Mouse (Mus musculus): ENCODE results near the gene Glipr2. TPM values are rescaled to one million over a fixed set of nuclear protein-coding genes. Genes with fewer than 3 reads are reported as not detected.
A peak's percentile ranks its signal among the peaks of the same experiment; 100 is the strongest.

Glipr2 gene
- polyA plus RNA-seq, 1 experiment from 2014 or later = 37.9 TPM

DNA sequence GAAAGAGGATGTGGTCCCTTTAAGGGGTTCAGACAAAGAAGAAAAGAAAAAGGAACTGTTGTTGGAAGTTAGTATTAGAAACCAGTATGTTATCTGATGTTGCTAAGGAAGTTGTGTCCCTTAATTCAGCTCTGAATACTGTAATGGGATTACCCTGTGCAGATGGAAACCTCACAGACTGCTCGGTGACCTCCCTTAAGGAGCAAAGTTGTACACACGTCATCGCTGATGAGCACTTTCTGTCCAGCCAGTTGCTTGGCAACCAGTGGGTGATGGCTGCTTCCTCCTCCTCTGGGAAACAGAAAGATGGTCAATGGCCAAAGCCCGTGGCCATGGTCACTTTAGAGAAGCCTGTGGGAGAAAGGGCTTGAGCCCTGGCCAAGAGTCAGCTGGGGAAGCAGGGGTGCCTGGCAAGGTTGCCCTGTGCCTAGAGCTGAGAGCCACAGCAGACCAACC lies 16.4 kb downstream of the Glipr2 start:
- DNase-seq (ENCODE audit: low spot score) (peak; percentile 71), ATAC-seq (peak; percentile 46)
- peaks cover 5% of the 10 kb centered on the region; the same call in 1 of the 2 replicates for H3K4me1 ChIP-seq (ENCODE audit: insufficient read depth, low read depth, low read length)
- H3K36me3 ChIP-seq (ENCODE audit: insufficient read depth, low read length) = no peaks in the 10 kb centered on the region
- no peak overlapping the region for H3K4me2 ChIP-seq (replicated peaks; ENCODE audit: low read depth, low read length)
- H3K4me3 ChIP-seq (ENCODE audit: low read depth, low read length) = no peak overlapping the region
- H3K9me3 ChIP-seq (ENCODE audit: low read length) = no peaks in the 10 kb centered on the region
- 35% methylated on average over 4 of the region's 4 CpGs for WGBS
- TF ChIP-seq EP300 (IDR thresholded peaks at IDR 0.05) = no peak
- TF ChIP-seq CTCF (IDR thresholded peaks at IDR 0.05) = no peak
- H3K27me3 ChIP-seq (replicated peaks; ENCODE audit: insufficient read depth, low read length) = no peaks in the 10 kb centered on the region
- no peak overlapping the region for H3K9ac ChIP-seq (replicated peaks; ENCODE audit: low read depth)
- H3K27ac ChIP-seq (ENCODE audit: low read length) = no peak overlapping the region

DNA sequence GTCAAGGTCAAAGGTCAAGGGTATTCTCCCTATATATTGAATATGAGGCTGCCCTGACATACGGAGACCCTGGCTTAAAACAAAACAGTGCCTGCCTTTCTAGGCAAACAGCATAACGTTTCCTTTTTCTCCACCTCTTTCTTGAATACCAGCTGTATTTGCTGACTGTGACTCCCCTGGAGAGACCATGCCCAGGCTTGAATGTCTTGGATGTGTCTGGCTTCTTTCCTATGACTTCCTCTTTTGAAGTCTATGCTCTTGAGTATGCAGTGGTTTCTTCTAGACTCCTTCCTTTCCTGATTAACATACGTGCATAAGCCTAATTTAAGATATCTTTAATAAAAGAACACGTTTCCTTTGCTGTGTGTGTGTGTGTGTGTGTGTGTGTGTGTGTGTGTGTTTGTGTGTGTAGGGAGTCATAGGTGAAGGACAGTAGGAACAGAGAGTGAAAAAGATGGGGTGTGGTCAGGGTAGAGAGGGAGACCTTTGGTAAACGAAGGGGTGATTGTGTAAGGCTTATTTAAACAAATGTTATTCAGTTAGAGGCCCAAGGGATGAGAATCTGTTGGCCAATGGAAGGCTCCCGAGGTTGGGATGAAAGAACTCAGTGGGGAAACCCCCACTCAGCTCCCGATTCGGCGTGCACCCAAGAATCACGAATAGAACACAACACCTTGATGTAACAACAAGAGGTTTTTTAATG lies 17.9 kb downstream of the Glipr2 start:
- Histone ChIP-seq H3K4me3 (ENCODE audit: low read depth, low read length) (no peak overlapping the region), H3K36me3 (ENCODE audit: insufficient read depth, low read length) (no peaks in the 10 kb centered on the region), H3K27ac (ENCODE audit: low read length) (no peak overlapping the region), H3K9me3 (ENCODE audit: low read length) (no peaks in the 10 kb centered on the region), H3K4me2 (replicated peaks; ENCODE audit: low read depth, low read length) (no peak overlapping the region), H3K9ac (replicated peaks; ENCODE audit: low read depth) (no peak overlapping the region), H3K27me3 (replicated peaks; ENCODE audit: insufficient read depth, low read length) (no peaks in the 10 kb centered on the region), H3K4me1 (ENCODE audit: insufficient read depth, low read depth, low read length) (peaks cover 5% of the 10 kb centered on the region; the same call in 1 of the 2 replicates)
- TF ChIP-seq CTCF (IDR thresholded peaks at IDR 0.05) (no peak), EP300 (IDR thresholded peaks at IDR 0.05) (no peak)
- DNase-seq (ENCODE audit: low spot score) (no peak), ATAC-seq (no peak)
- WGBS = 65% methylated on average over 10 of the region's 10 CpGs

DNA sequence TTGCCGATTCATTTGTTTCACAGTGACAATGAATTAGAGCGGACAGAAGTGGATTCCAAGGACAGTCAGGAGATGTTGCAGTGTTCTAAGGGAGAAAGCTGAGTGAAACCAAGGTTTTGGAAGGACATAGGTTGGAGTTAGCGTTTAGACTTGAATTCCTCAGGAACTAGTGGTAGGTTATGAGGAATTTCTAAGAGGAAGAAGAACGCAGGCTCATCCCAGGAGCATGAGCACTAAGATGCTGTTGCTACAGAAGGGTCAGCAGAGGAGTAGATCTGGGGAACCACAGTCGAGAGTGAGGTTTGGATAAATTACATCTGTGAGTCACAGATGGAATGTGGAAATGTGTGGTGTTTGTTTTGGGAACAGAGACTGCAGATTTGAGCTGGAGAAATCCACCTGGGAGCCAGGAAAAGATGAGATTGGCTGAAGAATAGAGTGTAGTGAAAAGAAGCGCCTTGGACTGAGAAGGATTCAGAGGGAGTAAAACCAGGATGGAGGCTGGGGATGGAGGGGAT lies 19.1 kb downstream of the Glipr2 start:
- Histone ChIP-seq H3K4me2 (replicated peaks; ENCODE audit: low read depth, low read length) (no peak overlapping the region), H3K27me3 (replicated peaks; ENCODE audit: insufficient read depth, low read length) (no peaks in the 10 kb centered on the region), H3K4me1 (ENCODE audit: insufficient read depth, low read depth, low read length) (peaks cover 5% of the 10 kb centered on the region; the same call in 1 of the 2 replicates), H3K9ac (replicated peaks; ENCODE audit: low read depth) (no peak overlapping the region), H3K27ac (ENCODE audit: low read length) (no peak overlapping the region), H3K4me3 (ENCODE audit: low read depth, low read length) (no peak overlapping the region), H3K36me3 (ENCODE audit: insufficient read depth, low read length) (no peaks in the 10 kb centered on the region), H3K9me3 (ENCODE audit: low read length) (no peaks in the 10 kb centered on the region)
- TF ChIP-seq EP300 (IDR thresholded peaks at IDR 0.05) = no peak
- TF ChIP-seq CTCF (IDR thresholded peaks at IDR 0.05) = no peak
- no peak for ATAC-seq
- WGBS = 74% methylated on average over 6 of the region's 6 CpGs
- DNase-seq (ENCODE audit: low spot score) = no peak

DNA sequence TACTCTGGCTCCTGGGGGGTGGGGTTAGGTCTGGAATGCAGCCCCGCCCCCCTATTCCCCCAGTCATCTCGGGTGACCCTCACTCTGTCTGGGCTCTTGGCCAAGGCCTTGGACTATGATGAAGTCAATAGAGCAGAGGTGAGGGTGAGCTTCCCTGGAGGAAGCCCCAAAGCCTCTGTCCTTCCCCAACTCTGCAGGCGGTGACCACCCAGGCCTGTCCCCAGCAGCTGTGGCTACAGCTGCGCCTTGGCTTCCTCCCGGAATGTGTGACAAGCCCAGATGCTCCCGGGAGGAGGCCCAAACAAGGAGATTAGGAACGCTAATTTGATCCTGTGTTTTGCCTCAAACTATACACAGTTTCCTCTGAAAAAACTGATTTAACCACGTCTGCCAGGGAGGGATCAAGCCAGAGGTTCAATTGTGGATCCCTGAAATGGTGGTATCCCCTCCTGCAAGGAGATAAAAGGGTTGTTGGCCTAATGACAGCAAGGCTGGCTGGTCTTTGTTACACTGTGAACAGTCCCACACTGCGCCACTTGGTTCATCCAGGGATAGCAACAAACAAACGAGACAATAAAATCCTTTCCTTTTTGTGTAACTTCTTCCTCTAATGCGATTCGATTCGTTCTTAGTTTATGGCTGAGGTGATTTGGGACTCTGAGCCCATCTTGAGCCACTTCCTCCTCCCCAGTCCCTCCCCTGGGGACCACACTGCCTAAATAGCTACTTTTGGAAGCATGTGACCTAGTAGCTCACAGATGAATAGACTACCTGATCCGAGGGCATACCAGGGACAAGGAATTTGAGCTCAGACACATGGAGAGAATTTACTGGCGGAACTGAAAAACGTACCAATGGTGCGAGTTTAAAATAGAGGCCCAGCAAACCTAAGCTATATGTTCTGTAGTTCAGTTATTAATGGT lies 21.6 kb downstream of the Glipr2 start:
- Histone ChIP-seq H3K4me1 (ENCODE audit: insufficient read depth, low read depth, low read length) (no peaks in the 10 kb centered on the region), H3K4me2 (replicated peaks; ENCODE audit: low read depth, low read length) (no peak overlapping the region), H3K27me3 (replicated peaks; ENCODE audit: insufficient read depth, low read length) (no peaks in the 10 kb centered on the region), H3K36me3 (ENCODE audit: insufficient read depth, low read length) (no peaks in the 10 kb centered on the region), H3K27ac (ENCODE audit: low read length) (peak overlapping the region; percentile 29; the same call in 1 of the 2 replicates), H3K4me3 (ENCODE audit: low read depth, low read length) (no peak overlapping the region), H3K9me3 (ENCODE audit: low read length) (no peaks in the 10 kb centered on the region), H3K9ac (replicated peaks; ENCODE audit: low read depth) (no peak overlapping the region)
- WGBS = 38% methylated on average over 17 of the region's 17 CpGs
- no peak for TF ChIP-seq EP300 (IDR thresholded peaks at IDR 0.05)
- peak; percentile 29 for TF ChIP-seq CTCF (IDR thresholded peaks at IDR 0.05)
- DNase-seq (ENCODE audit: low spot score) (peak; percentile 67), ATAC-seq (peak; percentile 59)

DNA sequence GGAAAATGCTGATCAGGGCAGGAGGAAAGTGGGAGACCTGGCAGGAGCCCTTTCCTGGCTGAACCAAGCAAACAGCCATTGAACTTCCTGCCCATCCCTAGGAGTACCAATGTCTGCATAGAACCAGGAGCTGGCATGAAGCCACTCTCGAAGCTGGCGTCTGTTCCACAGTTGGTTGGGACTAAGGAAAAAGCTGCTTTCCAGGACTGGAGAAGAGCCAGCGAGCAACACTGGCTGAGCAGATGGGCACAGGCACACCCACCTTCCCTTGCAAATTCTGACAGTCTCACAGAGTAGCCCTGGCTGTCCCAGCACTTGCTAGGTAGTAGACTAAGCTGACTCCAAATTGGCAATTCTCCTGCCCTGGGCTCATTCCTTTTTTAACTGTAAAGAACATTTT lies 22.5 kb downstream of the Glipr2 start:
- no peaks in the 10 kb centered on the region for H3K36me3 ChIP-seq (ENCODE audit: insufficient read depth, low read length)
- H3K4me2 ChIP-seq (replicated peaks; ENCODE audit: low read depth, low read length) = no peak overlapping the region
- H3K27ac ChIP-seq (ENCODE audit: low read length) = no peak overlapping the region

DNA sequence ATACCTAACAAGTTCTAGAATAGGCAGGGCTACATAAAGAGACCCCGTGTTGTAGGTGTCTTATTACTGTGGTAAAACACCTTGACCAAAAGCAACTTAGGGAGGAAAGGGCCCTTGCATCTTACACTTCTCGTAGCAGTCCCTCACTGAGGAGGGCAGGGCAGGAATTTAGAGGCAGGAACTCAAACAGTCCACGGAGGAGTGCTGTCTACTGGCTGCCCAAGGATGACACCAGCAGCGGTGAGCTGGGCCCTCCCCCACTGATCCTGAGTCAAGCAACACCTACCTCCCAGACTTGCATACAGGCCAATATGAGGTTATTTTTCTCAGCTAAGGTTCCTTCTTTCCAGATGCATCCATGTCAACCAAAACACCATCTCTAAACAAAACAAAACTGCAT lies 23.0 kb downstream of the Glipr2 start:
- no peak overlapping the region for H3K4me2 ChIP-seq (replicated peaks; ENCODE audit: low read depth, low read length)
- no peak overlapping the region for H3K27ac ChIP-seq (ENCODE audit: low read length)
- H3K9me3 ChIP-seq (ENCODE audit: low read length) = no peaks in the 10 kb centered on the region
- no peaks in the 10 kb centered on the region for H3K36me3 ChIP-seq (ENCODE audit: insufficient read depth, low read length)
- no peak for DNase-seq (ENCODE audit: low spot score)
- no peaks in the 10 kb centered on the region for H3K27me3 ChIP-seq (replicated peaks; ENCODE audit: insufficient read depth, low read length)
- WGBS = 71% methylated on average over 4 of the region's 4 CpGs
- TF ChIP-seq CTCF (IDR thresholded peaks at IDR 0.05) = no peak
- TF ChIP-seq EP300 (IDR thresholded peaks at IDR 0.05) = no peak
- no peak overlapping the region for H3K4me3 ChIP-seq (ENCODE audit: low read depth, low read length)
- no peak overlapping the region for H3K9ac ChIP-seq (replicated peaks; ENCODE audit: low read depth)
- no peaks in the 10 kb centered on the region for H3K4me1 ChIP-seq (ENCODE audit: insufficient read depth, low read depth, low read length)
- ATAC-seq = no peak

More for the DNA sequence above, 22.5 kb downstream of the Glipr2 start:
- WGBS = 39% methylated on average over 3 of the region's 3 CpGs
- ATAC-seq (no peak), DNase-seq (ENCODE audit: low spot score) (peak; percentile 54)
- Histone ChIP-seq H3K4me3 (ENCODE audit: low read depth, low read length) (no peak overlapping the region), H3K9me3 (ENCODE audit: low read length) (no peaks in the 10 kb centered on the region), H3K27me3 (replicated peaks; ENCODE audit: insufficient read depth, low read length) (no peaks in the 10 kb centered on the region), H3K9ac (replicated peaks; ENCODE audit: low read depth) (no peak overlapping the region), H3K4me1 (ENCODE audit: insufficient read depth, low read depth, low read length) (no peaks in the 10 kb centered on the region)
- TF ChIP-seq CTCF (IDR thresholded peaks at IDR 0.05) (no peak), EP300 (IDR thresholded peaks at IDR 0.05) (no peak)
